Comparison of ENCODE assay signal across 8 mouse cellular contexts in the genomic region with DNA sequence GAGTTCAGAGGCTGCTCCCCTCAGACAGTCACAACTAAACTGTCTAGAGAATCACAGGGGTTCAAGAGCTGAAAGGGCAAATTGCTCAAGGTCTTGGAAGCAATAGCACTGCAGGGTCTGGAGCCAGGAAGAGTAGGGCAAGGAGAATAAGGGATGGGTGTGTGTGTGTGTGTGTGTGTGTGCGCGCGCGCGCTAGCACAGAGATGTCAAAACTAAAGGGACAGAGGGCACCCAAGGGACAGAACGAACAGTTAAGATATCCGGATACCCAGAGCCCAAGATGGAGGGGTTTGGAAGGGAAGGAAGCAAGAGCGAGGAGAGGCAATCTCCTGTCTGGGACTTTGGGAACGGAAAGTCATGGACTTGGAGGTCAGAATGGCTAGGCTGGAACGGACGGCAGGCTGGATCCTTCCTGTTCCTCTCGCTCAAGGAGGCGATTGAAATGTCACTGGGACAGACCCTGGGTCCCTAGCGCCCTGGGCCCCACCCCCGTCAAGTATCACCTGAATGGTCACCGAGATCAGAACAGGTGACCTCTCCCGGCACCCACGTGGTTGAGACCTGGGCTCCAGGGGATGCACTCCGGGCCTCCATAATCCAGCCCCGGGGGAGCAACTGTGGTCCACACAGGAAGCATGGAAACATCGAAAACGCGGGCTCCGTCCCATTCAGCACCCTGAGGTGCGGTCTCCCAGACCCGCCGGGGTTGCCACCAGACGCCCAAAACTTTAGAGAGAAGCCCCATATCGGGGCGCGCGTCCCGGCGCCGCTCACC. TPM values are rescaled to one million over a fixed set of nuclear protein-coding genes. Genes with fewer than 3 reads are reported as not detected.
DNase-seq lines count a peak whose midpoint lies in the region; ATAC-seq and TF ChIP-seq lines count a peak whose summit lies in the region.

No protein-coding gene starts in this region.

- no peak for TF ChIP-seq CTCF in gastrocnemius, adult 2 months (IDR thresholded peaks at IDR 0.05)
- no peak for TF ChIP-seq CTCF in C2C12 (IDR thresholded peaks at IDR 0.05; ENCODE audit: control insufficient read depth, insufficient read depth, insufficient read length)

- H3K27ac ChIP-seq in gastrocnemius, adult 2 months, result peak overlapping the region; percentile 89
- H3K27ac ChIP-seq in embryonic facial prominence, embryonic 13.5 days, result peak overlapping the region; percentile 48; the same call in 1 of the 2 replicates
- H3K27ac ChIP-seq in intestine, embryonic 16.5 days (ENCODE audit: low read length), result peak overlapping the region; percentile 69
- H3K27ac ChIP-seq in midbrain, embryonic 15.5 days, result peak overlapping the region; percentile 83

- peak overlapping the region; percentile 94 for H3K9ac ChIP-seq in embryonic facial prominence, embryonic 13.5 days
- peak overlapping the region; percentile 92 for H3K9ac ChIP-seq in intestine, embryonic 16.5 days (ENCODE audit: low read depth, low read length)
- H3K9ac ChIP-seq in midbrain, embryonic 15.5 days, result peak overlapping the region; percentile 97

- peak overlapping the region; percentile 75 for H3K4me3 ChIP-seq in gastrocnemius, adult 2 months
- peak overlapping the region; percentile 84 for H3K4me3 ChIP-seq in C2C12 (ENCODE audit: insufficient read depth, poor library complexity, severe bottlenecking)
- peak overlapping the region; percentile 89 for H3K4me3 ChIP-seq in embryonic facial prominence, embryonic 13.5 days
- peak overlapping the region; percentile 80 for H3K4me3 ChIP-seq in intestine, embryonic 16.5 days (ENCODE audit: low read length)
- peak overlapping the region; percentile 86 for H3K4me3 ChIP-seq in midbrain, embryonic 15.5 days

- H3K27me3 ChIP-seq in C2C12 (ENCODE audit: control insufficient read depth, insufficient read depth, insufficient read length), result no peaks in the 10 kb centered on the region
- no peaks in the 10 kb centered on the region for H3K27me3 ChIP-seq in embryonic facial prominence, embryonic 13.5 days
- no peaks in the 10 kb centered on the region for H3K27me3 ChIP-seq in intestine, embryonic 16.5 days (replicated peaks; ENCODE audit: control insufficient read depth, insufficient read depth, low read length)
- H3K27me3 ChIP-seq in midbrain, embryonic 15.5 days (replicated peaks), result no peaks in the 10 kb centered on the region

- peaks cover 20% of the 10 kb centered on the region for H3K79me2 ChIP-seq in C2C12 (ENCODE audit: control insufficient read depth, insufficient read depth)

- H3ac ChIP-seq in C2C12 (ENCODE audit: control insufficient read depth, insufficient read length, low read depth), result peak overlapping the region; percentile 66

- 6% methylated on average over 35 of the region's 35 CpGs for WGBS in embryonic facial prominence, embryonic 13.5 days
- 3% methylated on average over 35 of the region's 35 CpGs for WGBS in intestine, embryonic 16.5 days
- 6% methylated on average over 35 of the region's 35 CpGs for WGBS in midbrain, embryonic 15.5 days

- H3K4me2 ChIP-seq in embryonic facial prominence, embryonic 13.5 days, result peak overlapping the region; percentile 76
- H3K4me2 ChIP-seq in intestine, embryonic 16.5 days (ENCODE audit: low read depth, low read length), result peak overlapping the region; percentile 75
- H3K4me2 ChIP-seq in midbrain, embryonic 15.5 days, result peak overlapping the region; percentile 95

- peaks cover 47% of the 10 kb centered on the region for H3K36me3 ChIP-seq in C2C12 (ENCODE audit: control insufficient read depth, insufficient read depth)
- peaks cover 68% of the 10 kb centered on the region for H3K36me3 ChIP-seq in embryonic facial prominence, embryonic 13.5 days
- peaks cover 17% of the 10 kb centered on the region for H3K36me3 ChIP-seq in intestine, embryonic 16.5 days (ENCODE audit: control insufficient read depth, insufficient read depth, low read length)
- peaks cover 43% of the 10 kb centered on the region for H3K36me3 ChIP-seq in midbrain, embryonic 15.5 days (replicated peaks)

- H3K4me1 ChIP-seq in embryonic facial prominence, embryonic 13.5 days, result peaks cover 12% of the 10 kb centered on the region
- peaks cover 8% of the 10 kb centered on the region for H3K4me1 ChIP-seq in intestine, embryonic 16.5 days (ENCODE audit: control insufficient read depth, insufficient read depth, low read length)
- H3K4me1 ChIP-seq in midbrain, embryonic 15.5 days, result peaks cover 22% of the 10 kb centered on the region

- no peaks in the 10 kb centered on the region for H3K9me3 ChIP-seq in embryonic facial prominence, embryonic 13.5 days
- no peaks in the 10 kb centered on the region for H3K9me3 ChIP-seq in intestine, embryonic 16.5 days (ENCODE audit: control insufficient read depth, low read length)
- H3K9me3 ChIP-seq in midbrain, embryonic 15.5 days, result no peaks in the 10 kb centered on the region

- ATAC-seq in embryonic facial prominence, embryonic 13.5 days (ENCODE audit: insufficient number of reproducible peaks, insufficient read depth, low FRiP score, low TSS enrichment, low read depth), result peak; percentile 34; the same call in 1 of the 2 replicates
- ATAC-seq in intestine, embryonic 16.5 days, result peak; percentile 69
- peak; percentile 72 for ATAC-seq in midbrain, embryonic 15.5 days (replicated peaks)

- intact Hi-C loops in gastrocnemius, adult 2 months (cut with DNase I), result loop anchor here (5.0 kb wide), 1 partner anchor 34 kb away; the partner anchor contains the start of gene Eid2b

- DNase-seq in gastrocnemius, adult 2 months, result no peak
- no peak for DNase-seq in gastrocnemius, postnatal 10 days
- DNase-seq in embryo, embryonic 11 days, result no peak
- DNase-seq in gastrocnemius, postnatal 4 days (ENCODE audit: low spot score in 2 of 2), result no peak

- peaks cover 8% of the 10 kb centered on the region for H3K79me3 ChIP-seq in C2C12 (ENCODE audit: low read depth)

TF ChIP-seq in C2C12, 6 proteins besides CTCF, POLR2A, EP300 and RAD21:
- no peak for TF ChIP-seq CEBPB (IDR thresholded peaks at IDR 0.05; ENCODE audit: low read depth)
- TF ChIP-seq FOSL1 (IDR thresholded peaks at IDR 0.05; ENCODE audit: insufficient read depth, low read length, poor library complexity, severe bottlenecking), result no peak

RNA-seq across cellular contexts. Expression of gene Timm50, which starts 0.5 kb away (rescaled TPM):
- 10 to 100 TPM; 38.2 to 49.3 TPM for total RNA-seq in gastrocnemius, adult 2 months (2021)
- 10 to 100 TPM; 40.1 to 43.8 TPM for total RNA-seq in gastrocnemius, postnatal 10 days (2021)
- polyA plus RNA-seq in C2C12 (2012; fragmentation: generic; extraction: Trizol), result 130 TPM
- polyA plus RNA-seq in embryonic facial prominence, embryonic 13.5 days (2015; fragmentation: Nextera tagmentation; extraction: Ambion mirVana), result 133 and 134 TPM in 2 replicates
- 161 and 174 TPM in 2 replicates for polyA plus RNA-seq in intestine, embryonic 16.5 days (2015; fragmentation: Nextera tagmentation; extraction: Ambion mirVana)
- 129 and 136 TPM in 2 replicates for polyA plus RNA-seq in midbrain, embryonic 15.5 days (2015; fragmentation: Nextera tagmentation; extraction: Ambion mirVana)
- total RNA-seq in gastrocnemius, postnatal 4 days (2021), result 10 to 100 TPM; 48.9 to 50.0 TPM

RNA-seq across cellular contexts. Expression of gene Dll3, which starts 9.3 kb away (rescaled TPM):
- total RNA-seq in gastrocnemius, adult 2 months (2021), result not detected
- total RNA-seq in gastrocnemius, postnatal 10 days (2021), result not detected
- polyA plus RNA-seq in C2C12 (2012; fragmentation: generic; extraction: Trizol), result 0.06 TPM
- polyA plus RNA-seq in embryonic facial prominence, embryonic 13.5 days (2015; fragmentation: Nextera tagmentation; extraction: Ambion mirVana), result 1.0 and 1.2 TPM in 2 replicates
- 2.3 and 3.3 TPM in 2 replicates for polyA plus RNA-seq in intestine, embryonic 16.5 days (2015; fragmentation: Nextera tagmentation; extraction: Ambion mirVana)
- 22.6 and 23.1 TPM in 2 replicates for polyA plus RNA-seq in midbrain, embryonic 15.5 days (2015; fragmentation: Nextera tagmentation; extraction: Ambion mirVana)
- not detected for total RNA-seq in gastrocnemius, postnatal 4 days (2021)

RNA-seq across cellular contexts. Expression of gene Selenov, which starts 20.4 kb away (rescaled TPM):
- total RNA-seq in gastrocnemius, adult 2 months (2021), result not detected
- total RNA-seq in gastrocnemius, postnatal 10 days (2021), result not detected
- polyA plus RNA-seq in C2C12 (2012; fragmentation: generic; extraction: Trizol), result not detected
- polyA plus RNA-seq in embryonic facial prominence, embryonic 13.5 days (2015; fragmentation: Nextera tagmentation; extraction: Ambion mirVana), result 0.17 TPM in 1 of 2 replicates, not detected in the other
- polyA plus RNA-seq in intestine, embryonic 16.5 days (2015; fragmentation: Nextera tagmentation; extraction: Ambion mirVana), result 0.21 TPM in 1 of 2 replicates, not detected in the other
- 0.92 and 1.3 TPM in 2 replicates for polyA plus RNA-seq in midbrain, embryonic 15.5 days (2015; fragmentation: Nextera tagmentation; extraction: Ambion mirVana)
- total RNA-seq in gastrocnemius, postnatal 4 days (2021), result not detected

RNA-seq across cellular contexts. Expression of gene Supt5, which starts 27.2 kb away (rescaled TPM):
- total RNA-seq in gastrocnemius, adult 2 months (2021), result 10 to 100 TPM; 57.9 to 68.6 TPM
- 10 to 100 TPM; 65.5 to 67.0 TPM for total RNA-seq in gastrocnemius, postnatal 10 days (2021)
- polyA plus RNA-seq in C2C12 (2012; fragmentation: generic; extraction: Trizol), result 82.4 TPM
- 88.3 and 93.4 TPM in 2 replicates for polyA plus RNA-seq in embryonic facial prominence, embryonic 13.5 days (2015; fragmentation: Nextera tagmentation; extraction: Ambion mirVana)
- polyA plus RNA-seq in intestine, embryonic 16.5 days (2015; fragmentation: Nextera tagmentation; extraction: Ambion mirVana), result 77.1 and 79.2 TPM in 2 replicates
- 111 and 112 TPM in 2 replicates for polyA plus RNA-seq in midbrain, embryonic 15.5 days (2015; fragmentation: Nextera tagmentation; extraction: Ambion mirVana)
- 10 to 100 TPM; 76.6 to 78.9 TPM for total RNA-seq in gastrocnemius, postnatal 4 days (2021)

RNA-seq across cellular contexts. Expression of gene Eid2b, which starts 33.8 kb away (rescaled TPM):
- total RNA-seq in gastrocnemius, adult 2 months (2021), result 1 to 10 TPM; 5.0 to 7.8 TPM
- 1 to 10 TPM; 7.7 to 8.6 TPM for total RNA-seq in gastrocnemius, postnatal 10 days (2021)
- 4.3 TPM for polyA plus RNA-seq in C2C12 (2012; fragmentation: generic; extraction: Trizol)
- 19.7 TPM in 2 replicates for polyA plus RNA-seq in embryonic facial prominence, embryonic 13.5 days (2015; fragmentation: Nextera tagmentation; extraction: Ambion mirVana)
- 5.7 and 6.2 TPM in 2 replicates for polyA plus RNA-seq in intestine, embryonic 16.5 days (2015; fragmentation: Nextera tagmentation; extraction: Ambion mirVana)
- polyA plus RNA-seq in midbrain, embryonic 15.5 days (2015; fragmentation: Nextera tagmentation; extraction: Ambion mirVana), result 44.1 and 45.1 TPM in 2 replicates
- 10 to 100 TPM; 10.7 to 12.0 TPM for total RNA-seq in gastrocnemius, postnatal 4 days (2021)
